Mouse (Mus musculus): ENCODE data around the gene Tfrc. TPM values are rescaled to one million over a fixed set of nuclear protein-coding genes. Genes with fewer than 3 reads are reported as not detected.

Tfrc gene
- total and polyA plus RNA-seq, 2 experiments, result 3.9 to 16.0 TPM

DNA sequence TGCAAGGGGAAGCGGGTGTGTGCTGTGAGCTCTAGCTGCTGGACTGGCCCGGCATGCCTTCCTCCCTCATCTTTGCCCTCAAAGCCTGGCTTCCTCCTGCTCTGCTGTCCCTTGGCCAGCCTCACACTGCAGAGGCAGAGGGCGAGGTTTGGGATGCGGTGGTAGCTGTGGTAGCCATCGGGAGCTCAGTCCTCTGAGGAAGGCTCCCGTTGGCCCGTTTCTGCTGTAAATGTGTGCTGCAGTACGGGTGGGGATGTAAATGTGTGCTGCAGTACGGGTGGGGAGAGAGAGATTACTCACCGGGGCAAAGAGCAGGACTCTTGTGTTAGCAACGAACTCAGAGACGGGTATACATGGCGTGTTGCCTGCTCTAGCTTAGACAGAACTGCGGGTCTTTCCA is 70.1 kb downstream of the Tfrc start:
- no peaks in the 10 kb centered on the region for H3K27me3 ChIP-seq (ENCODE audit: control insufficient read depth, insufficient read depth, low read length)
- TF ChIP-seq CTCF (IDR thresholded peaks at IDR 0.05; ENCODE audit: low read depth, low read length) (no peak), POLR2A (IDR thresholded peaks at IDR 0.05; ENCODE audit: extremely low read depth, insufficient read depth, low read length) (no peak)
- no peak for DNase-seq (ENCODE audit: extremely low read depth, low read depth, low spot score)
- H3K9ac ChIP-seq (ENCODE audit: low read depth, low read length), result no peak overlapping the region
- WGBS, result 66% methylated on average over 14 of the region's 14 CpGs
- H3K4me3 ChIP-seq (ENCODE audit: insufficient read depth, low read depth, low read length), result no peak overlapping the region
- H3K36me3 ChIP-seq (ENCODE audit: control insufficient read depth, insufficient read depth, low read length), result peaks cover 5% of the 10 kb centered on the region
- H3K27ac ChIP-seq (replicated peaks; ENCODE audit: insufficient read depth, low read depth, low read length), result no peak overlapping the region
- peaks cover 6% of the 10 kb centered on the region; the same call in 1 of the 2 replicates for H3K79me2 ChIP-seq (ENCODE audit: control insufficient read depth, insufficient read depth, low read length)
- peaks cover 7% of the 10 kb centered on the region for H3K4me1 ChIP-seq (ENCODE audit: control insufficient read depth, insufficient read depth, low read length)

GRCm38 (mm10) chr16:32679976-32680375 is 71.3 kb downstream of the Tfrc start:
- WGBS, result 95% methylated on average over 16 of the region's 16 CpGs
- DNase-seq (ENCODE audit: extremely low read depth, low read depth, low spot score), result no peak
- Histone ChIP-seq H3K27me3 (ENCODE audit: control insufficient read depth, insufficient read depth, low read length) (no peaks in the 10 kb centered on the region), H3K36me3 (ENCODE audit: control insufficient read depth, insufficient read depth, low read length) (peaks cover 5% of the 10 kb centered on the region), H3K4me3 (ENCODE audit: insufficient read depth, low read depth, low read length) (no peak overlapping the region), H3K27ac (replicated peaks; ENCODE audit: insufficient read depth, low read depth, low read length) (no peak overlapping the region), H3K4me1 (ENCODE audit: control insufficient read depth, insufficient read depth, low read length) (no peaks in the 10 kb centered on the region), H3K9ac (ENCODE audit: low read depth, low read length) (no peak overlapping the region), H3K79me2 (ENCODE audit: control insufficient read depth, insufficient read depth, low read length) (no peaks in the 10 kb centered on the region)
- TF ChIP-seq CTCF (IDR thresholded peaks at IDR 0.05; ENCODE audit: low read depth, low read length) (no peak), POLR2A (IDR thresholded peaks at IDR 0.05; ENCODE audit: extremely low read depth, insufficient read depth, low read length) (no peak)

DNA sequence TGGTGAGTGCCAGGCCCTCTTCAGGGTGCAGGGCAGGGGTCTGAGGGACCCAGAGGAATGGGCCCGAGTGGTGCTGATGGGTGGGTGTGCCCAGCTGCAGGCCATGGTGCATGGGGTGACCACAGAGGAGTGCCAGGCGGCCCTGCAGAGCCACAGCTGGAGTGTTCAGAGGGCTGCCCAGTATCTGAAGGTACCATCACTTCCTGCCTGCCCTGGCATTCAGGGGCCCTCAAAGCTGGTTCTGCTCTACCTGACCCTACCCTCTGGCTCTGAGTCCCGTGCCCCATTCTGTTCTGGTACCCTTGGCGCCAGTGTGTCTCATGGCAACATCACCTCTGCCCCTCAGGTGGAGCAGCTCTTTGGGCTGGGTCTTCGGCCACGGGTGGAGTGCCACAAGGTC is 72.1 kb downstream of the Tfrc start:
- H3K4me3 ChIP-seq (ENCODE audit: insufficient read depth, low read depth, low read length), result no peak overlapping the region
- WGBS, result 94% methylated on average over 6 of the region's 6 CpGs
- TF ChIP-seq CTCF (IDR thresholded peaks at IDR 0.05; ENCODE audit: low read depth, low read length), result no peak
- TF ChIP-seq POLR2A (IDR thresholded peaks at IDR 0.05; ENCODE audit: extremely low read depth, insufficient read depth, low read length), result no peak
- no peak for DNase-seq (ENCODE audit: extremely low read depth, low read depth, low spot score)
- peaks cover under 1% of the 10 kb centered on the region; the same call in 1 of the 2 replicates for H3K4me1 ChIP-seq (ENCODE audit: control insufficient read depth, insufficient read depth, low read length)
- H3K27ac ChIP-seq (replicated peaks; ENCODE audit: insufficient read depth, low read depth, low read length), result no peak overlapping the region
- no peak overlapping the region for H3K9ac ChIP-seq (ENCODE audit: low read depth, low read length)
- no peaks in the 10 kb centered on the region for H3K27me3 ChIP-seq (ENCODE audit: control insufficient read depth, insufficient read depth, low read length)
- no peaks in the 10 kb centered on the region for H3K79me2 ChIP-seq (ENCODE audit: control insufficient read depth, insufficient read depth, low read length)
- H3K36me3 ChIP-seq (ENCODE audit: control insufficient read depth, insufficient read depth, low read length), result peaks cover 2% of the 10 kb centered on the region

- peaks cover 2% of the 10 kb centered on the region; the same call in 1 of the 2 replicates for H3K36me3 ChIP-seq (ENCODE audit: control insufficient read depth, insufficient read depth, low read length)
- no peaks in the 10 kb centered on the region for H3K79me2 ChIP-seq (ENCODE audit: control insufficient read depth, insufficient read depth, low read length)
- no peak overlapping the region for H3K4me3 ChIP-seq (ENCODE audit: insufficient read depth, low read depth, low read length)
- peak; percentile 64 for DNase-seq (ENCODE audit: extremely low read depth, low read depth, low spot score)
- H3K27ac ChIP-seq (replicated peaks; ENCODE audit: insufficient read depth, low read depth, low read length), result no peak overlapping the region
- H3K9ac ChIP-seq (ENCODE audit: low read depth, low read length), result no peak overlapping the region
- no peaks in the 10 kb centered on the region for H3K27me3 ChIP-seq (ENCODE audit: control insufficient read depth, insufficient read depth, low read length)
- WGBS, result 18% methylated on average over 5 of the region's 5 CpGs
- H3K4me1 ChIP-seq (ENCODE audit: control insufficient read depth, insufficient read depth, low read length), result peaks cover 5% of the 10 kb centered on the region
- TF ChIP-seq CTCF (IDR thresholded peaks at IDR 0.05; ENCODE audit: low read depth, low read length) (peak; percentile 73), POLR2A (IDR thresholded peaks at IDR 0.05; ENCODE audit: extremely low read depth, insufficient read depth, low read length) (no peak)
Measured at GRCm38 (mm10) chr16:32682194-32682593, 73.5 kb downstream of the Tfrc start.

Other genes with a start within 250 kb of the Tfrc start
- gene Tm4sf19, start 208.4 kb upstream of the Tfrc start, total RNA-seq (2014; rRNA removed), result not detected in 2 replicates
- gene Tm4sf19, start 208.4 kb upstream of the Tfrc start, polyA plus RNA-seq (2012; rRNA removed), result not detected in 2 replicates
- 1.4 and 2.2 TPM in 2 replicates for gene Tctex1d2, start 189.2 kb upstream of the Tfrc start, total RNA-seq (2014; rRNA removed)
- gene Tctex1d2, start 189.2 kb upstream of the Tfrc start, polyA plus RNA-seq (2012; rRNA removed), result 1.7 and 2.1 TPM in 2 replicates
- gene Pcyt1a, start 178.0 kb upstream of the Tfrc start, total RNA-seq (2014; rRNA removed), result 56.1 and 56.6 TPM in 2 replicates
- 28.6 and 39.1 TPM in 2 replicates for gene Pcyt1a, start 178.0 kb upstream of the Tfrc start, polyA plus RNA-seq (2012; rRNA removed)
- not detected in 2 replicates for gene Slc51a, start 121.0 kb upstream of the Tfrc start, total RNA-seq (2014; rRNA removed)
- 0.06 TPM in 1 of 2 replicates, not detected in the other for gene Slc51a, start 121.0 kb upstream of the Tfrc start, polyA plus RNA-seq (2012; rRNA removed)
- gene Zdhhc19, start 112.7 kb upstream of the Tfrc start, total RNA-seq (2014; rRNA removed), result not detected in 2 replicates
- gene Zdhhc19, start 112.7 kb upstream of the Tfrc start, polyA plus RNA-seq (2012; rRNA removed), result not detected in 2 replicates
- gene Tnk2, start 35.0 kb downstream of the Tfrc start, total RNA-seq (2014; rRNA removed), result 1.9 and 4.9 TPM in 2 replicates
- 33.4 and 35.7 TPM in 2 replicates for gene Tnk2, start 35.0 kb downstream of the Tfrc start, polyA plus RNA-seq (2012; rRNA removed)
- 0.18 TPM in 1 of 2 replicates, not detected in the other for gene Muc4, start 127.0 kb downstream of the Tfrc start, total RNA-seq (2014; rRNA removed)
- gene Muc4, start 127.0 kb downstream of the Tfrc start, polyA plus RNA-seq (2012; rRNA removed), result 0.02 TPM in 2 replicates
- not detected in 2 replicates for gene Muc20, start 188.5 kb downstream of the Tfrc start, total RNA-seq (2014; rRNA removed)
- gene Muc20, start 188.5 kb downstream of the Tfrc start, polyA plus RNA-seq (2012; rRNA removed), result not detected in 2 replicates
- not detected in 2 replicates for gene Smbd1, start 201.6 kb downstream of the Tfrc start, total RNA-seq (2014; rRNA removed)
- not detected in 2 replicates for gene Smbd1, start 201.6 kb downstream of the Tfrc start, polyA plus RNA-seq (2012; rRNA removed)